Mouse (Mus musculus) ES-Bruce4 (cell line): Measurements from ENCODE around the gene Cyren. TPM values are rescaled to one million over a fixed set of nuclear protein-coding genes. Genes with fewer than 3 reads are reported as not detected.

Source experiments
- H3K27ac ChIP-seq: 2 replicates; pipeline ENCODE4 v1.5.1; 2012; ENCODE audit warnings: low read length, inconsistent platforms; ENCODE audit not compliant: insufficient read depth
- H3K27me3 ChIP-seq: 2 replicates; pipeline ENCODE4 v1.6.1; 2012; ENCODE audit warnings: mild to moderate bottlenecking, low read length, inconsistent platforms; ENCODE audit not compliant: control insufficient read depth, poor library complexity, insufficient read depth, severe bottlenecking
- H3K36me3 ChIP-seq: 2 replicates; pipeline ENCODE4 v1.6.1; 2012; ENCODE audit warnings: inconsistent platforms, mild to moderate bottlenecking, low read length, moderate library complexity; ENCODE audit not compliant: control insufficient read depth, poor library complexity, insufficient read depth, severe bottlenecking
- H3K4me1 ChIP-seq: one replicate; pipeline ENCODE4 v1.8.1; 2011; ENCODE audit warnings: low read length; ENCODE audit not compliant: control insufficient read depth, insufficient read depth
- H3K4me3 ChIP-seq: 2 replicates; pipeline ENCODE4 v1.5.1; 2011; ENCODE audit warnings: low read depth, mild to moderate bottlenecking, low read length
- H3K9ac ChIP-seq: 2 replicates; pipeline ENCODE4 v1.6.1; 2012; ENCODE audit warnings: low read depth, mild to moderate bottlenecking, inconsistent platforms; ENCODE audit not compliant: poor library complexity, severe bottlenecking
- H3K9me3 ChIP-seq: replicated peaks from 2 replicates; pipeline ENCODE4 v1.6.1; 2012; ENCODE audit warnings: mild to moderate bottlenecking, low read length, inconsistent platforms; ENCODE audit not compliant: control insufficient read depth, poor library complexity, insufficient read depth, severe bottlenecking
- CTCF ChIP-seq: IDR thresholded peaks from one replicate; pipeline ENCODE4 v1.8.1; 2011; ENCODE audit warnings: low read depth, low read length
- EP300 ChIP-seq: IDR thresholded peaks from 2 replicates; pipeline ENCODE4 v1.6.1; 2011; ENCODE audit warnings: low read depth, low read length; ENCODE audit not compliant: insufficient read depth
- POLR2A ChIP-seq: IDR thresholded peaks from one replicate; pipeline ENCODE4 v1.8.1; 2011; ENCODE audit warnings: low read length; ENCODE audit not compliant: insufficient read depth
- polyA plus RNA-seq: library from polyadenylated mRNA; stranded (reverse); fragments of >200 nt; gene quantifications from 2 replicates; pipeline ENCODE4 v1.2.4, GENCODE M21; 2011; ENCODE audit warnings: low read depth; ENCODE audit not compliant: missing spikeins, insufficient read depth, insufficient read length

Cyren gene
- polyA plus RNA-seq, 1 experiment = 9.7 TPM

- H3K4me1 ChIP-seq = peaks cover 7% of the 10 kb centered on the region
- no peak overlapping the region for H3K27ac ChIP-seq
- H3K9ac ChIP-seq = no peak overlapping the region
- H3K4me3 ChIP-seq = no peak overlapping the region
- no peaks in the 10 kb centered on the region for H3K36me3 ChIP-seq
- no peaks in the 10 kb centered on the region for H3K9me3 ChIP-seq
- no peaks in the 10 kb centered on the region for H3K27me3 ChIP-seq
- TF ChIP-seq CTCF (no peak), POLR2A (no peak), EP300 (no peak)
Measured at GRCm38 (mm10) chr6:34865711-34866593, 11.9 kb downstream of the Cyren start.

- no peak overlapping the region for H3K9ac ChIP-seq
- no peaks in the 10 kb centered on the region for H3K27me3 ChIP-seq
- no peaks in the 10 kb centered on the region for H3K9me3 ChIP-seq
- H3K36me3 ChIP-seq = no peaks in the 10 kb centered on the region
- peaks cover 7% of the 10 kb centered on the region for H3K4me1 ChIP-seq
- H3K4me3 ChIP-seq = no peak overlapping the region
- H3K27ac ChIP-seq = no peak overlapping the region
- no peak for TF ChIP-seq CTCF
- no peak for TF ChIP-seq POLR2A
- TF ChIP-seq EP300 = no peak
Measured at GRCm38 (mm10) chr6:34865213-34865612, 12.6 kb downstream of the Cyren start.

- peaks cover 7% of the 10 kb centered on the region for H3K4me1 ChIP-seq
- no peak for TF ChIP-seq CTCF
- TF ChIP-seq POLR2A = no peak
- H3K4me3 ChIP-seq = no peak overlapping the region
- no peaks in the 10 kb centered on the region for H3K27me3 ChIP-seq
- no peak overlapping the region for H3K9ac ChIP-seq
- H3K36me3 ChIP-seq = no peaks in the 10 kb centered on the region
- no peaks in the 10 kb centered on the region for H3K9me3 ChIP-seq
- no peak overlapping the region for H3K27ac ChIP-seq
Measured at GRCm38 (mm10) chr6:34863786-34864514, 13.9 kb downstream of the Cyren start.

- no peak within 1 kb of the TSS for H3K9ac ChIP-seq
- no peak for TF ChIP-seq EP300
- TF ChIP-seq POLR2A = no peak
- no peak for TF ChIP-seq CTCF
Measured at GRCm38 (mm10) chr6:34862791-34863403, 15.0 kb downstream of the Cyren start, which contains the start of gene Tmem140. Gene Tmem140 (plus strand): TSS chr6:34863146.

GRCm38 (mm10) chr6:34862381-34862780 lies 15.5 kb downstream of the Cyren start:
- Histone ChIP-seq H3K9me3 (no peaks in the 10 kb centered on the region), H3K27me3 (no peaks in the 10 kb centered on the region; the same call in 1 of the 2 replicates), H3K9ac (no peak overlapping the region), H3K27ac (no peak overlapping the region), H3K4me1 (peaks cover 7% of the 10 kb centered on the region), H3K4me3 (no peak overlapping the region), H3K36me3 (no peaks in the 10 kb centered on the region)
- no peak for TF ChIP-seq CTCF
- TF ChIP-seq EP300 = no peak
- TF ChIP-seq POLR2A = no peak

More at GRCm38 (mm10) chr6:34862791-34863403, 15.0 kb downstream of the Cyren start, which contains the start of gene Tmem140:
- Histone ChIP-seq H3K4me1 (peaks cover 7% of the 10 kb centered on the region), H3K4me3 (no peak within 1 kb of the TSS), H3K9me3 (no peaks in the 10 kb centered on the region), H3K27me3 (no peaks in the 10 kb centered on the region), H3K27ac (no peak within 1 kb of the TSS), H3K36me3 (no peaks in the 10 kb centered on the region)
